Mouse (Mus musculus) liver, postnatal 0 days (tissue): ENCODE measurements at regions not wholly inside any gene's neighbourhood (a gene's known extent, or its start where the extent isn't known, plus 50 kb on each side); places are given as distances from the start of the nearest gene placed in this dataset.

ENCODE experiments used
- ATAC-seq: fragments of 200-750 bp; cut with Nextera tagmentation; 2 replicates; pipeline ENCODE4 v1.8.0; 2017; ENCODE audit warnings: mild to moderate bottlenecking, moderate library complexity
- DNase-seq: peaks from one replicate; pipeline ENCODE4 v3.0.0-alpha.2; 2016
- H3K27ac ChIP-seq: fragments of 300-500 bp; sonication (generic); 2 replicates; pipeline ENCODE4 v1.5.1; 2014; ENCODE audit warnings: antibody characterized with exemption, moderate library complexity, mild to moderate bottlenecking, low read depth
- H3K27me3 ChIP-seq: fragments of 300-500 bp; sonication (generic); 2 replicates; pipeline ENCODE4 v1.6.1; 2014; ENCODE audit warnings: low read length, control low read depth, mixed read lengths; ENCODE audit not compliant: insufficient read depth
- H3K36me3 ChIP-seq: fragments of 300-500 bp; sonication (generic); replicated peaks from 2 replicates; pipeline ENCODE4 v1.6.1; 2014; ENCODE audit warnings: mild to moderate bottlenecking, control low read depth, low read length, moderate library complexity, mixed read lengths; ENCODE audit not compliant: insufficient read depth
- H3K4me1 ChIP-seq: fragments of 300-500 bp; sonication (generic); 2 replicates; pipeline ENCODE4 v1.6.1; 2014; ENCODE audit warnings: antibody characterized with exemption, mild to moderate bottlenecking, control low read depth; ENCODE audit not compliant: insufficient read depth
- H3K4me2 ChIP-seq: fragments of 300-500 bp; sonication (generic); 2 replicates; pipeline ENCODE4 v1.6.1; 2014; ENCODE audit warnings: low read depth, mild to moderate bottlenecking, low read length, moderate library complexity, mixed read lengths
- H3K4me3 ChIP-seq: fragments of 300-500 bp; sonication (generic); 2 replicates; pipeline ENCODE4 v1.5.1; 2014; ENCODE audit warnings: low read depth, low read length
- H3K9ac ChIP-seq: fragments of 300-500 bp; sonication (generic); replicated peaks from 2 replicates; pipeline ENCODE4 v1.6.1; 2014; ENCODE audit warnings: mild to moderate bottlenecking, moderate library complexity
- H3K9me3 ChIP-seq: fragments of 300-500 bp; sonication (generic); 2 replicates; pipeline ENCODE4 v1.6.1; 2016; ENCODE audit warnings: mild to moderate bottlenecking, control low read depth, low read length, mixed read lengths
- CTCF ChIP-seq: sonication (generic); IDR thresholded peaks from 2 replicates; pipeline ENCODE4 v1.5.1; 2016; ENCODE audit warnings: antibody characterized with exemption, low read depth
- EP300 ChIP-seq: IDR thresholded peaks from 2 replicates; pipeline ENCODE4 v1.6.1; 2016; ENCODE audit warnings: antibody characterized with exemption, low read depth, mild to moderate bottlenecking
- WGBS: fragments of 180-500 bp; shearing (Covaris S2); extraction: QIAGEN DNeasy Blood & Tissue Kit; methylation state at CpG from one replicate; pipeline ENCODE4 v1.1.7; 2014; ENCODE audit not compliant: insufficient replicate concordance; 5-methylcytosine and 5-hydroxymethylcytosine counted together

DNA sequence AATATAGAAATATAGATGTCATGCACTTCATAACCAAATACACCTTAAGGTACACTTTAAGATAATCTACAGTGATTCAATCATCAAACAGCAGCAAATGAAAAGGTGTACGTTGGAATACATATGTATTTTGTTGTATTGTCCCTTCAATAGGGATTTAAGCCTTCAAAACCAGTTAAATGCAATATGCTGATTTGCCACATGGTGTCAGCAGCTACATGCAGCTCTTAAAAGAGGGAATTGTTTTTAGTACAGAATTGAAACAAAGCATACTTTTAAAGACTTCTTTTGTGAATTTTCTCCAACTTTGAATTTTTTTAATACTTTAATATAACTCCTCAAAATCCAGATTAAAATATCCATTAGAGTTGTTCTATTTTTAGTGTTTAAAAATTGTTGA, 3857.1 kb downstream of the 9330182O14Rik start:
- Histone ChIP-seq H3K4me3 (no peak overlapping the region), H3K9ac (no peak overlapping the region), H3K9me3 (no peaks in the 10 kb centered on the region), H3K4me2 (no peak overlapping the region), H3K27ac (no peak overlapping the region), H3K27me3 (no peaks in the 10 kb centered on the region), H3K4me1 (no peaks in the 10 kb centered on the region), H3K36me3 (no peaks in the 10 kb centered on the region)
- 21% methylated on average over 1 of the region's 1 CpGs for WGBS
- ATAC-seq (no peak), DNase-seq (no peak)
- TF ChIP-seq EP300 (no peak), CTCF (peak; percentile 64)

DNA sequence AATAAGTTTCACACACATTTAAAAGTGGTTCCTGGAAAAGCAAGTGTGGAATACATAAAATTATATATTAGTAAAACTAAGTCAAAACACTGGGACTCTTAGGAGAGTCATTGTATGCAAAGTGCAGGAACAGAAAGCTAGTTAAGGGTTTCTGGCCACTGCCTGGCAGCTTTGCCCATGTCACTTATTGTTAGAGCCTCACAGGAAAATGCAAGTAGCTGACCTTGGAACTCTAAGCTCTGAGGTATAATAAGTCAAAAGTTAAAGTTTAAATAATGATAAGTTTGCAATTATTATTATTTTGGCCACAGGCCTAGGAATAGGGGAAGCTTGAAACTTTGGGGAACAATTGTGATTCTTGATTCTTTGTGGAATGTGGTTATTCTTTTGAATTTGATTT, 3858.8 kb downstream of the 9330182O14Rik start:
- no peaks in the 10 kb centered on the region for H3K9me3 ChIP-seq
- H3K36me3 ChIP-seq = no peaks in the 10 kb centered on the region
- no peaks in the 10 kb centered on the region for H3K27me3 ChIP-seq
- no peak overlapping the region for H3K27ac ChIP-seq
- TF ChIP-seq CTCF = no peak
- TF ChIP-seq EP300 = no peak
- H3K4me3 ChIP-seq = no peak overlapping the region
- H3K9ac ChIP-seq = no peak overlapping the region
- ATAC-seq (no peak), DNase-seq (no peak)
- H3K4me2 ChIP-seq = no peak overlapping the region
- H3K4me1 ChIP-seq = no peaks in the 10 kb centered on the region

DNA sequence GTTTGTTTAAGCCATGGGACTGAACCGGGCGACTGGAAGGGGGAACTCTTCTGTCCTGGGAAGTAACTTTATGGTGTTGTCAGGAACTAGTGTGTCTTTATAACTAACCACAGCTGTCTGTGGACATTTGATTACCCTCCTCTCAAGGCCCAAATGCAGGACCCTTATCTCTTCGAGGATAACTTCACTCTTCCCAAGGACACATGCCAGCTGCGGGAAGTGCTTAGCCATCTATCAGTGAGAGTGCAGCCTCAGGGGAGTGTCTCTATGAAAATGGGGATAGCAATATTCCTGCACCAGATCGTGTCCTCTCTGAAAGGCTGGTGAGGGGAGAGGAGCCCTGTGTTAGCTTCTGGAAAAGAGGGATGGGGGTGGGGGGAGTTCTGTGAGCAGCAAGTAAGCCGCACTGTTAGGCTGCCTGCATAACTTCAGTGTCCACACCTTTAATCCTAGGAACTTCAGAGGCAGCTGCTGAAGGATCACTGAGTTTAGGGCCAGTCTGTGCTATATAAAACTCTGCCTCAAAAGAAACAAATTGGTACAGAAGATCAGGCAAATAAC, 3892.4 kb downstream of the 9330182O14Rik start:
- ATAC-seq = no peak
- H3K4me1 ChIP-seq = no peaks in the 10 kb centered on the region
- no peak overlapping the region for H3K27ac ChIP-seq
- H3K9ac ChIP-seq = no peak overlapping the region
- H3K4me2 ChIP-seq = no peak overlapping the region
- H3K36me3 ChIP-seq = no peaks in the 10 kb centered on the region
- no peak for DNase-seq
- no peak overlapping the region for H3K4me3 ChIP-seq
- TF ChIP-seq CTCF = no peak
- no peaks in the 10 kb centered on the region for H3K9me3 ChIP-seq
- 45% methylated on average over 6 of the region's 6 CpGs for WGBS
- H3K27me3 ChIP-seq = no peaks in the 10 kb centered on the region

DNA sequence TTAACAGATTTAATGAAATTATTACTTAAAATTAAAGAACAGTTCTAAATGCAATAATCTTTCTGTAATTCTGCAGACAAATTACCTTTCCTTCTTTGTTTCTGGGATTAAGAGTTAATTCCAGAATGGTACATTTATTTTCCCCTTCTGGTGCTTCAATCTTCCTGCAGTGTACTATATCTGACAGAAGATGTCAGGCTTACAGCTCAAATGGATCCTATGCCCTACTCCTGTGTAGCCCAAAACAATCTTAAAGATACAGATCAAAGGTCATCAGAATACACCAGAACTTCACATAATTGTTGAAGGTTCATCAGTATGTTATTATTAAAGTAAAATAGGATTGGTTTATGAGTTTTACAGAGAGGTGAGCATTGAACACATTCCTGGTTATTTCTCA, 3901.7 kb downstream of the 9330182O14Rik start:
- Histone ChIP-seq H3K4me1 (no peaks in the 10 kb centered on the region), H3K4me3 (no peak overlapping the region), H3K36me3 (no peaks in the 10 kb centered on the region), H3K27me3 (no peaks in the 10 kb centered on the region), H3K9me3 (no peaks in the 10 kb centered on the region), H3K27ac (no peak overlapping the region), H3K4me2 (no peak overlapping the region), H3K9ac (no peak overlapping the region)
- no peak for DNase-seq
- TF ChIP-seq CTCF = no peak
- no peak for TF ChIP-seq EP300
- no peak for ATAC-seq

DNA sequence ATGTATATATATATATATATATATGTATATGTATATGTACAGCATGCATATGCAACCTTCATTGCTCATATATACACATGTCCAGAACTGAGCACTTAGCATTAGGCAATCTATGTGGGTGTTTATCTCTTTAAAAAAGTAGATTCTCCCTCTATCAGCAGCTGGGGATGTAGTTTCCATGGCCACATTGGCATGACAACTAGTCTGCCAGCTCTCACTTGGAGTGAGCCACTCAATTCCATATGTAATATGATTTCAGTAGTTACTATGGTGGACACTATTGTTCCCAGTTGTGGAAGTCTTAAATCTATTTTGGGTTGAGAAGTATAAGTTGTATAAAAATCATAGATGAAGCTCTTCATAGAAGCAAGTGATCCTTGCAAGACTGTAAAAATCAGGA, 3903.7 kb downstream of the 9330182O14Rik start:
- Histone ChIP-seq H3K4me2 (no peak overlapping the region), H3K9ac (no peak overlapping the region), H3K4me3 (no peak overlapping the region), H3K36me3 (no peaks in the 10 kb centered on the region), H3K27me3 (no peaks in the 10 kb centered on the region), H3K9me3 (no peaks in the 10 kb centered on the region), H3K27ac (no peak overlapping the region), H3K4me1 (no peaks in the 10 kb centered on the region)
- TF ChIP-seq CTCF (no peak), EP300 (no peak)
- ATAC-seq (no peak), DNase-seq (no peak)

DNA sequence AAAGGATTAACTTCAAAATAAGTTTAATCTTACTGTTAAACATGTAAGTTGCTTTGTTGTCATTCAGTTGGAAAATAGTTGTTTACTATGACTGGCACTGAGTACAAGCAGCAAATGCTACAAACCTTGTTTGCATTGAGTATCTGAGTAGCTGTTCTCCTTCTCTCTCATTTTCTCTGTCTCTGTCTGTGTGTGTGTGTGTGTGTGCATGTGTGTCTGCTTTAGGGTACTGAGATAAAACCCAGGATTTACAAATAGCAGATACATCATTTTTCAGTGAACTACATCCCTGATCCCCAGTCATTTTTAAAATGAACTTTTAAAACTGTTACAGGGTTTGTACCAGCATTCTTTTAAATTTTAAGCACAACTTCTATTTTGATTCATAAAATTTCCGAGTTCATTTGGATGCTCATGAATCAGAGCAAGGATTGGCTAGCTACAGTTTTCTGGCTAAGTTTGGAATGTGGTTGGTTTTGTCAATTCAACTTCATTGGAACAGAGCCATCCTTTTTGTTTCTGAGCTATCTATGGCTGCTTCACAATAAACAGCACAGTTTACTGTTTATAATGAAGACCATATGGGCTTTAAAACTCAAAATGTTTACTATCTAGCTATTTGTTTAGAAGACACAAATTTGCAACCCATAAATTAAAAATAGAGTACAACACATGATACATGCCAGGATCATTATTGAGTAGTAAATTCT, 3916.6 kb downstream of the 9330182O14Rik start:
- no peaks in the 10 kb centered on the region for H3K27me3 ChIP-seq
- H3K9ac ChIP-seq = no peak overlapping the region
- TF ChIP-seq EP300 = no peak
- no peak for TF ChIP-seq CTCF
- no peak overlapping the region for H3K4me2 ChIP-seq
- H3K9me3 ChIP-seq = no peaks in the 10 kb centered on the region
- H3K4me3 ChIP-seq = no peak overlapping the region
- 67% methylated on average over 1 of the region's 1 CpGs for WGBS
- no peaks in the 10 kb centered on the region for H3K36me3 ChIP-seq
- H3K27ac ChIP-seq = no peak overlapping the region
- no peak for ATAC-seq
- no peaks in the 10 kb centered on the region for H3K4me1 ChIP-seq
- DNase-seq = no peak

DNA sequence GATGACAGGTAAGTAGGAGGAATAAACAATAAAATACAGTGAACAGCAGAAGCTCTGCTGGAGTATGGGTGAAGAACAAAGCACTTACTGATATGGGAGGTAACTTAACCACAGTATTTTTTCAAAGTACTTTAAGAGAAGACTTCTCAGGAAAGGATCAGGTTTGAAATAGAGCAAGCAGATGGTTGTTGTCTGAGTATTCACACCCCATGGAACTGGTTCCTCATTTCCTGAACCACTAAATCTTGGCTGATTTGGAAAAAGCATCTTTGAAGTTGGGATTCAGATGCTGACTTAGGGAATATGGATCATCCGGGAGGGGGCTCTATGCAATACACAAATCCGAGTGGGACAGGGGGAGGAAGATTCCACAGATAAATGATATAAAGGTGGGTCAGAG, 3930.7 kb downstream of the 9330182O14Rik start:
- ATAC-seq (no peak), DNase-seq (no peak)
- no peak for TF ChIP-seq CTCF
- TF ChIP-seq EP300 = no peak
- Histone ChIP-seq H3K4me3 (no peak overlapping the region), H3K27ac (no peak overlapping the region), H3K9me3 (no peaks in the 10 kb centered on the region), H3K36me3 (no peaks in the 10 kb centered on the region), H3K9ac (no peak overlapping the region), H3K4me2 (no peak overlapping the region), H3K27me3 (no peaks in the 10 kb centered on the region), H3K4me1 (no peaks in the 10 kb centered on the region)
- 80% methylated on average over 2 of the region's 2 CpGs for WGBS
